Mouse (Mus musculus): ENCODE data around the gene Gja1. TPM values are rescaled to one million over a fixed set of nuclear protein-coding genes. Genes with fewer than 3 reads are reported as not detected.

Gja1 gene
- 84.8 and 88.0 TPM in 2 replicates for polyA plus RNA-seq (2014; fragmentation: Nextera tagmentation; extraction: Ambion mirVana)

DNA sequence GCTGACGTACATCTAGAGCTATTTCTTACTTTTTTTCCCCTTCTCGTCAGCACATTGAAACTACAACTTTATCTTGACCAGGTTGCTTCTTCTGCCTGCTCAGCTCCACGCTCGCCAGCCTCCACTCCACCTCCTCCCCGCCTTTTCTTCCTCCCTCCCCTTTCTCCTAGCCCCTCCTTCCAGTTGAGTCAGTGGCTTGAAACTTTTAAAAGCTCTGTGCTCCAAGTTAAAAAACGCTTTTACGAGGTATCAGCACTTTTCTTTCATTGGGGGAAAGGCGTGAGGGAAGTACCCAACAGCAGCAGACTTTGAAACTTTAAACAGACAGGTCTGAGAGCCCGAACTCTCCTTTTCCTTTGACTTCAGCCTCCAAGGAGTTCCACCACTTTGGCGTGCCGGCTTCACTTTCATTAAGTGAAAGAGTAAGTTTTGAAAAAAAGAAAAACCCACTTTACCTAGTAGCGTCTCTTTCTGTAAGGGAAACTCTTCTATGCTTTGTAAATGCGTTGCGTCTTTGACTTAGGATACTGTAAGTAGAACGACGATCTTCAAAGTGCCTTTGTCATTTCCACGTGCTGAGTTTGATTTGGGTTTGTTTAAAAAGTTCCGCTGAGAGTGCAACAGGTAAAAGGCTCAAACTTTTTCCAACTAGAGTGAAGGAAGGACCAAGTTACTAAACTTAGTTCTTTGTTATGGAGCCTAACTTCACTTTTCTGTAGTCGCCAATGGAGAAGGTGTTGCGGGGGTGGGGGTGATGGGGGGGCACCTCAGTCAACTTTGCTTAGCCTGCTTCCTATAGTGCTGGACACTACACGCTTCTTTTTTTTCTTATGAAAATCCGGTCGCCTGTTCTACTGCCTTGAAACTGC is at the start of gene Gja1:
Gja1 (plus strand) TSS at position 234 of the 869 bp plus-strand sequence.
- under 1% methylated on average over 23 of the region's 23 CpGs for WGBS
- Histone ChIP-seq H3K27me3 (ENCODE audit: control insufficient read depth, insufficient read depth, low read length) (no peaks in the 10 kb centered on the region), H3K4me1 (ENCODE audit: control insufficient read depth, insufficient read depth, low read length) (no peaks in the 10 kb centered on the region; the same call in 1 of the 2 replicates), H3K4me3 (ENCODE audit: low read depth, low read length) (peak within 1 kb of the TSS; percentile 68), H3K9ac (replicated peaks; ENCODE audit: low read depth, low read length) (peak within 1 kb of the TSS; percentile 58), H3K9me3 (ENCODE audit: control insufficient read depth, low read depth, low read length) (no peaks in the 10 kb centered on the region), H3K4me2 (replicated peaks; ENCODE audit: low read depth, low read length) (peak within 1 kb of the TSS; percentile 77), H3K27ac (ENCODE audit: low read length) (peak within 1 kb of the TSS; percentile 84), H3K36me3 (ENCODE audit: control insufficient read depth, insufficient read depth, low read length) (no peaks in the 10 kb centered on the region)
- peak; percentile 78 for ATAC-seq (ENCODE audit: insufficient number of reproducible peaks, insufficient read depth, low FRiP score, low read depth)

DNA sequence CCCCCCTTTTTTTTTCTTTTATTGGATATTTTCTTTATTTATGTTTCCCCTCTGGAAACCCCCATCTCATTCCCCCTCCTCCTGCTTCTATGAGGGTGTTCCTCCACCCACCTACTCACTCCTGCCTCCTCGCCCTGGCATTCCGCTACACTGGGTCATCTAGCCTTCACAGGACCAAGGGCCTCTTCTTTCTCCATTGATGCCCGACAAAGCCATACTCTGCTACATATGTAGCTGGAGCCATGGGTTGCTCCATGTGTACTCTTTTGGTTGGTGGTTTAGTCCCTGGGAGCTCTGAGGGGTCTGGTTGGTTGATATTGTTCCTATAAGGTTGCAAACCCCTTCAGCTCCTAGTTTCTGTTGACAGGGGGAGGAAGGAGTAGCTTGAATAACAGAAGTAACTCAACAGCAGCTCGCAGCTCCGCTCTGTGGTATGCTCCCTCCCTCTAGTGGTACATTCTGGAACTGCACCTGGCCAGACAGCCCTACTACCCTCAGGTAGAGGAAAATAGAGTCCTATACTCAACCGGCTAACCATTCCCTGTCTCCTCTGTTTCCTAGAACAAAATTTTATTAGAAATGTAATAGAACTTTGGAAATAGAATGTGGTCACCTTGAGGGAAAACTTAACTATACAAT is 38.2 kb upstream of the Gja1 start:
- 57% methylated on average over 6 of the region's 6 CpGs for WGBS
- H3K9ac ChIP-seq (replicated peaks; ENCODE audit: low read depth, low read length) = no peak overlapping the region
- peak; percentile 75; the same call in 1 of the 2 replicates for ATAC-seq (ENCODE audit: insufficient number of reproducible peaks, insufficient read depth, low FRiP score, low read depth)

DNA sequence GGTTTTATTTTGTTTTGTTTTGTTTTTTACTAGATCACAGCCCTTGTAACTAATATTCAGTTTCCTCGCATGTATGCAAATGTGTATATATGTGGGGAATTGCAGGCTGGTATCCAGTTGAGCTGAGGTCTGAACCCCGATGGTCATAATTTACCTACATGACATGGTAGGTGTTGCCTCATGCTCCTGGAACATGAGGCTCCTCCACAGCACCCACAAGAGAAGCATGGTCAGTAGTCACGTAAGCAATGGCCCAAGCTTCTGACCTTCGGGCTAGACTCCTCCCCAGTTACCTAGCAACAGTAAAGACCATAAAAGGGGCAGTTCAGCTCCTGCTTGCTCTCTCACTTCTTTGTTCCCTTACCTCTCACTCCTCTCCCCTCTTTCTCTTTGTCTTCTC is 16.7 kb upstream of the Gja1 start:
- Histone ChIP-seq H3K9ac (replicated peaks; ENCODE audit: low read depth, low read length) (no peak overlapping the region), H3K36me3 (ENCODE audit: control insufficient read depth, insufficient read depth, low read length) (no peaks in the 10 kb centered on the region), H3K4me1 (ENCODE audit: control insufficient read depth, insufficient read depth, low read length) (no peaks in the 10 kb centered on the region), H3K9me3 (ENCODE audit: control insufficient read depth, low read depth, low read length) (no peaks in the 10 kb centered on the region), H3K4me3 (ENCODE audit: low read depth, low read length) (no peak overlapping the region), H3K27me3 (ENCODE audit: control insufficient read depth, insufficient read depth, low read length) (no peaks in the 10 kb centered on the region), H3K4me2 (replicated peaks; ENCODE audit: low read depth, low read length) (no peak overlapping the region), H3K27ac (ENCODE audit: low read length) (no peak overlapping the region)
- 68% methylated on average over 4 of the region's 4 CpGs for WGBS
- no peak for ATAC-seq (ENCODE audit: insufficient number of reproducible peaks, insufficient read depth, low FRiP score, low read depth)

More for the DNA sequence above, 38.2 kb upstream of the Gja1 start:
- no peaks in the 10 kb centered on the region for H3K27me3 ChIP-seq (ENCODE audit: control insufficient read depth, insufficient read depth, low read length)
- H3K36me3 ChIP-seq (ENCODE audit: control insufficient read depth, insufficient read depth, low read length) = no peaks in the 10 kb centered on the region
- H3K4me2 ChIP-seq (replicated peaks; ENCODE audit: low read depth, low read length) = no peak overlapping the region
- no peaks in the 10 kb centered on the region for H3K9me3 ChIP-seq (ENCODE audit: control insufficient read depth, low read depth, low read length)
- H3K27ac ChIP-seq (ENCODE audit: low read length) = no peak overlapping the region
- H3K4me3 ChIP-seq (ENCODE audit: low read depth, low read length) = no peak overlapping the region
- H3K4me1 ChIP-seq (ENCODE audit: control insufficient read depth, insufficient read depth, low read length) = no peaks in the 10 kb centered on the region

DNA sequence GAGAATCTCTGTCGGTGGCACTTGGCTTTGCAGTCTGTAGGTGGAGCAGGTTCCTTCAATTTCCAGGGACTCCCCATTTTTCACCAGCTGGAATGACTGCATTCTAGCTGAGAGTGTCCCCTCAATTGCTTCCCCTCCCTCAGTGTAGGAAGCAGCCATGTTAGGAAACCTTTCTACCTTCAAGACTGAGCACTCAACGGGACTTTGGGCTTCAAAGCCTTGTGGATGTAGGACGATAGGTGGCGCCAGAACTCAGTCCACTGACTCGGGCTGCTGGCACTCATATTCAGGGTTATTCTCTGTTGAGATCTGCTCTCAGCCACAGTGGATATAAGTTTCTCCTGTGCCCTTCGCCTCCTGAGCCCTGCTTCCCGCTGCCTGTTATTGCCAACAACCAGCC is 8.1 kb upstream of the Gja1 start:
- Histone ChIP-seq H3K9me3 (ENCODE audit: control insufficient read depth, low read depth, low read length) (no peaks in the 10 kb centered on the region), H3K36me3 (ENCODE audit: control insufficient read depth, insufficient read depth, low read length) (no peaks in the 10 kb centered on the region), H3K4me1 (ENCODE audit: control insufficient read depth, insufficient read depth, low read length) (no peaks in the 10 kb centered on the region), H3K4me2 (replicated peaks; ENCODE audit: low read depth, low read length) (no peak overlapping the region), H3K4me3 (ENCODE audit: low read depth, low read length) (no peak overlapping the region), H3K27me3 (ENCODE audit: control insufficient read depth, insufficient read depth, low read length) (no peaks in the 10 kb centered on the region), H3K27ac (ENCODE audit: low read length) (no peak overlapping the region), H3K9ac (replicated peaks; ENCODE audit: low read depth, low read length) (no peak overlapping the region)
- ATAC-seq (ENCODE audit: insufficient number of reproducible peaks, insufficient read depth, low FRiP score, low read depth) = peak; percentile 53; the same call in 1 of the 2 replicates
- WGBS = 19% methylated on average over 7 of the region's 7 CpGs

DNA sequence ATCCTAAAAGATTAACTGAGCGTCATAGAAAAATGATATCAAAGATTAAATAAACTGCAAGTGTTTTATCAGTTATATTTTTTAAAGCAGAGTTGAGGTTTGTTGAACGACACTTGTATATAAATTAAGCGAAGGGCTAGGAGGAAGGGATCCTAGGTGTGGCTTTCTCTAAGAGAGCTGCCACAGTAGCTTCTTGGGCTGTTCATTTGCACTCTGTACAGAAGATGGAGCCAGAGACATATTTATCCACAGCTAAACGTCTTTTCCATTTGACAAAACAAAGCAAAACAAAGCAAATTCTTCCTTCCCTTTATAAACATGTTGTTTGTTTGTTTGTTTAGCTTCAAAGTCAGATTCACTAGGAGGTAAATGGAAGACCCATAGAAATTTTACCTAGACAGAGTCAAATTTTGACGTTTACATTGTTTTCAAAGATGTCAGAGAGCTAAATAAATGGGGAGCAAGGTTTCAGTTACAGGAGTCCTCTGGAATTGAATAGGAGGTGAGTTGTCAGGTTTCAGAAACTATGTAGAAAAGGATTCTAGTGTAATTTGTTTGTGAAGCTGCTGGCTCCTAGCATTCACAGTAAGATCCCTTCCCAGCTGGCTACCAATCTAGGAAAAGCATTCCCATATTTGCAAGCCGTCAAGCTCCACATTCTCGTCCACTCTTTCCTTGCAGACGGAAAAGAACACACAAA is 4.0 kb upstream of the Gja1 start:
- H3K27ac ChIP-seq (ENCODE audit: low read length) = no peak overlapping the region
- H3K4me3 ChIP-seq (ENCODE audit: low read depth, low read length) = no peak overlapping the region
- ATAC-seq (ENCODE audit: insufficient number of reproducible peaks, insufficient read depth, low FRiP score, low read depth) = no peak
- 0 out of 2 replicates have a peak overlapping the region, but pooled peaks have one; percentile 12 for H3K4me2 ChIP-seq (replicated peaks; ENCODE audit: low read depth, low read length)
- no peaks in the 10 kb centered on the region for H3K9me3 ChIP-seq (ENCODE audit: control insufficient read depth, low read depth, low read length)
- no peaks in the 10 kb centered on the region; the same call in 1 of the 2 replicates for H3K4me1 ChIP-seq (ENCODE audit: control insufficient read depth, insufficient read depth, low read length)
- 24% methylated on average over 8 of the region's 8 CpGs for whole genome bisulfite sequencing
- H3K9ac ChIP-seq (replicated peaks; ENCODE audit: low read depth, low read length) = no peak overlapping the region
- H3K27me3 ChIP-seq (ENCODE audit: control insufficient read depth, insufficient read depth, low read length) = no peaks in the 10 kb centered on the region
- no peaks in the 10 kb centered on the region for H3K36me3 ChIP-seq (ENCODE audit: control insufficient read depth, insufficient read depth, low read length)

DNA sequence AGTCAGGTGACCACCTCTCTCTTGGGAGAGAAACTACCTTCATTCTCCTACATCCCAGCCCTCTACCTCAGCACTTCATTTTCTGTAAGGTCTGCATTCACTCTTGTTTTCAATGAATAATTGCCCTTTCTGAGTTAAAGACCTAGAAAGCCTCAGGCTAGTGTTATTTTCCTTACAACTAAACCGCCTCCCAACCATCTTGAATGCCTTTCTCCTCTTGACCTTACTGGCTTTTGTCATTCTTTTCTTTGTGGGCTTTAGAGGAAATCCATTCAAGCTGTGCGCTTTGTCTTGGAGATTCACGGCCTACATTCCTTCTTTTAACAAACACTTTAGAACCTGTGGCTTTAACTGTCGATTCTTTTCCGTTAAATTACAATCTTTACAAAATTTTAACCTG is 3.0 kb upstream of the Gja1 start:
- H3K4me2 ChIP-seq (replicated peaks; ENCODE audit: low read depth, low read length) = no peak overlapping the region
- 51% methylated on average over 5 of the region's 5 CpGs for WGBS
- H3K36me3 ChIP-seq (ENCODE audit: control insufficient read depth, insufficient read depth, low read length) = no peaks in the 10 kb centered on the region
- no peak overlapping the region for H3K27ac ChIP-seq (ENCODE audit: low read length)
- H3K9ac ChIP-seq (replicated peaks; ENCODE audit: low read depth, low read length) = no peak overlapping the region
- no peak overlapping the region for H3K4me3 ChIP-seq (ENCODE audit: low read depth, low read length)
- no peaks in the 10 kb centered on the region; the same call in 1 of the 2 replicates for H3K4me1 ChIP-seq (ENCODE audit: control insufficient read depth, insufficient read depth, low read length)
- no peaks in the 10 kb centered on the region for H3K9me3 ChIP-seq (ENCODE audit: control insufficient read depth, low read depth, low read length)
- H3K27me3 ChIP-seq (ENCODE audit: control insufficient read depth, insufficient read depth, low read length) = no peaks in the 10 kb centered on the region
- no peak for ATAC-seq (ENCODE audit: insufficient number of reproducible peaks, insufficient read depth, low FRiP score, low read depth)

DNA sequence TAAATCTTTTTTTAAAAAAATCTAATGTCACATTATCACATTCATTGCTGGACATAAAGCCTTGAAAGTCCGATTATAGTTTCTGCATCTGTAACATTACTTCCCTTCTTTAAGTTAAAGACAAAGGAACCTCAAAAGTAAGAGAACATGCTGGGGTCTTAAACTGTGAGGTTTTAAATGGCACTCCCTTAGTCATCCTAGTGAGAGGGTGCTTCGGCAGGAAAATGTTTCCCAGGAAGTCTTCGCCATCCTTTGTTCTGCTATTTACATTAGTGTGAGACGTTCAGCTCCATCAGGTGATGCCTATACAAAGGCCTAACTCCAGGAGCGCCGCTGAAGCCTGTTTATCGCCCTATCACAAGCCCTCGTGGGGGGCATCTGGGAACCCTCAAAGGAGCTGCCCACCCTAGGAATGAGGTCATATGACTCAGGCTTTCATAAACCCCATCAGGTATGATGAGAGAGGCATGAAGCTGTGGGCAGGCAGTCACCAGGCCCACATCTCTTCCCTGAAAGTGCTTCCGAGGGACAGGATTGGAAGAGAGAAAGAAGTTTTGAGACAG is 1.1 kb upstream of the Gja1 start:
- no peak overlapping the region for H3K9ac ChIP-seq (replicated peaks; ENCODE audit: low read depth, low read length)
- no peak for ATAC-seq (ENCODE audit: insufficient number of reproducible peaks, insufficient read depth, low FRiP score, low read depth)
- no peak overlapping the region for H3K4me2 ChIP-seq (replicated peaks; ENCODE audit: low read depth, low read length)
- H3K9me3 ChIP-seq (ENCODE audit: control insufficient read depth, low read depth, low read length) = no peaks in the 10 kb centered on the region
- H3K27ac ChIP-seq (ENCODE audit: low read length) = no peak overlapping the region
- H3K36me3 ChIP-seq (ENCODE audit: control insufficient read depth, insufficient read depth, low read length) = no peaks in the 10 kb centered on the region
- no peaks in the 10 kb centered on the region; the same call in 1 of the 2 replicates for H3K4me1 ChIP-seq (ENCODE audit: control insufficient read depth, insufficient read depth, low read length)
- H3K4me3 ChIP-seq (ENCODE audit: low read depth, low read length) = no peak overlapping the region
- no peaks in the 10 kb centered on the region for H3K27me3 ChIP-seq (ENCODE audit: control insufficient read depth, insufficient read depth, low read length)
- 38% methylated on average over 9 of the region's 9 CpGs for WGBS
